Mouse (Mus musculus): ENCODE data around the gene Adora3. TPM values are rescaled to one million over a fixed set of nuclear protein-coding genes. Genes with fewer than 3 reads are reported as not detected.

Gene Adora3
- polyA plus RNA-seq, 1 experiment from 2014 or later, result 0.21 TPM

- no peak overlapping the region for H3K4me2 ChIP-seq
- no peak for ATAC-seq (ENCODE audit: borderline replicate concordance, extremely low read depth, low FRiP score, low TSS enrichment)
- H3K9me3 ChIP-seq, result no peaks in the 10 kb centered on the region
- no peak overlapping the region for H3K4me3 ChIP-seq
- no peak overlapping the region for H3K27ac ChIP-seq
- H3K36me3 ChIP-seq, result no peaks in the 10 kb centered on the region
- 83% methylated on average over 7 of the region's 7 CpGs for WGBS
- H3K27me3 ChIP-seq, result no peaks in the 10 kb centered on the region
- H3K9ac ChIP-seq, result no peak overlapping the region
- H3K4me1 ChIP-seq, result no peaks in the 10 kb centered on the region
Measured at GRCm38 (mm10) chr3:105927561-105928194, 57.0 kb downstream of the Adora3 start.

DNA sequence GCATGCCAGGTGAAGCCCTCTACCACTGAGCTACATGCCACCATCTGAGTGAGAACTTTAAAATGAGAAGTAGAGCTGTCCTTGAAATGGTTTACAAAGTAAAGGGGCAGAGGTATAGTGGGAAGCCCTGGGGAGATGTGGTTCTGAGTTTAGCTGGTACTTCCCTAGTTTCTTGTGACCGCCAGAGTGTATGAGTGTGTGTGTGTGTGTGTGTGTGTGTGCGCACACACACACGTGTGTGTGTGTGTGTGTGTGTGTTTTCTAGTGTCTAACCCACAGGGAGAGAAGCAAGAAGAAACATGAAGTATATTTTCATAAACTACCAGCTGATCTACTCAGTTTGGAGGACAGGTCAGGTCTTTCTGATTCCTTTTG is 57.5 kb downstream of the Adora3 start:
- H3K36me3 ChIP-seq, result no peaks in the 10 kb centered on the region
- H3K27me3 ChIP-seq, result no peaks in the 10 kb centered on the region
- H3K27ac ChIP-seq, result no peak overlapping the region
- no peak for ATAC-seq (ENCODE audit: borderline replicate concordance, extremely low read depth, low FRiP score, low TSS enrichment)
- 83% methylated on average over 3 of the region's 3 CpGs for WGBS
- no peaks in the 10 kb centered on the region for H3K4me1 ChIP-seq
- no peaks in the 10 kb centered on the region for H3K9me3 ChIP-seq
- no peak overlapping the region for H3K4me2 ChIP-seq
- no peak overlapping the region for H3K4me3 ChIP-seq
- H3K9ac ChIP-seq, result no peak overlapping the region

DNA sequence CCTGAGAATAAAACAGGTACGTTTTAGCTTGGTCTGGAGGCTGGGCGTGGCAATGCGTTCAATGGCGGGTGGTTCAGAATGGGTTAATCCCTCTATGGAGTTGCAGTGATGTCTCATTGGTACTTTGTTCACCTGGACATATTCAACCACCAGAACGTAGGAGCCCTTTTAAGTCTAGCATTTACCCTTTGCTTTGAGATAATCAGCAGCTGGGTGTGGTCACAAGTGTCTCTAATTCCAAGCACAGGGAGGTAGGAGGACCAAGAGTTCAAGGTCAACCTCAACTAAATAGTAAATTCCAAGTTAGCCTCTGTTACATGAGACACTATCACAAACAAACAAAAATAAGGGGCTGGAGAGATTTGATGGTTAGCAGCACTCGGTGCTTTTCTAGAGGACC is 58.1 kb downstream of the Adora3 start:
- H3K36me3 ChIP-seq, result no peaks in the 10 kb centered on the region
- H3K9ac ChIP-seq, result no peak overlapping the region
- H3K4me2 ChIP-seq, result no peak overlapping the region
- H3K27me3 ChIP-seq, result no peaks in the 10 kb centered on the region
- H3K9me3 ChIP-seq, result no peaks in the 10 kb centered on the region
- H3K4me1 ChIP-seq, result no peaks in the 10 kb centered on the region
- no peak overlapping the region for H3K27ac ChIP-seq
- ATAC-seq (ENCODE audit: borderline replicate concordance, extremely low read depth, low FRiP score, low TSS enrichment), result no peak
- no peak overlapping the region for H3K4me3 ChIP-seq
- WGBS, result 86% methylated on average over 6 of the region's 6 CpGs

DNA sequence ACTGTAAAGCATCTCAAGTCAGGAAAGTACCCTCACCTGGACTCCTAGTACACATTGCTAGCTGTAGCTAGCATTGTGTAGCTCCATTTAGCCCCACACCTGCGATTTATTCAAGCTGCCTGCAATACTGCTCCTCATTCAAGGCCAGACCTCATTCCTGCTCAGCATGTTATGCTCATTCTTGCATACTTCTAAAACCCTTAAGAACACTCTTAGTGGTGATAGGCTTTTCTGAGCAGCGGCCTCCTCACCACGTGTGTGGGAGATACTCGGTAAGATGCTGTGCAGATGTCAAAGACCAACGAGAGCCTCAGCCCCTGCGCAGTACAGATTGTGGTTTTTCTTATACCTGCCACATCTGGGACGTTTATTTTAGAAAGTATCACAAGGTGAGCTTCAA is 59.2 kb downstream of the Adora3 start:
- no peaks in the 10 kb centered on the region for H3K36me3 ChIP-seq
- H3K9ac ChIP-seq, result no peak overlapping the region
- H3K9me3 ChIP-seq, result no peaks in the 10 kb centered on the region
- no peak for ATAC-seq (ENCODE audit: borderline replicate concordance, extremely low read depth, low FRiP score, low TSS enrichment)
- H3K4me3 ChIP-seq, result no peak overlapping the region
- H3K4me1 ChIP-seq, result no peaks in the 10 kb centered on the region; the same call in 1 of the 2 replicates
- no peak overlapping the region for H3K27ac ChIP-seq
- no peak overlapping the region for H3K4me2 ChIP-seq
- WGBS, result 70% methylated on average over 7 of the region's 7 CpGs
- no peaks in the 10 kb centered on the region for H3K27me3 ChIP-seq

DNA sequence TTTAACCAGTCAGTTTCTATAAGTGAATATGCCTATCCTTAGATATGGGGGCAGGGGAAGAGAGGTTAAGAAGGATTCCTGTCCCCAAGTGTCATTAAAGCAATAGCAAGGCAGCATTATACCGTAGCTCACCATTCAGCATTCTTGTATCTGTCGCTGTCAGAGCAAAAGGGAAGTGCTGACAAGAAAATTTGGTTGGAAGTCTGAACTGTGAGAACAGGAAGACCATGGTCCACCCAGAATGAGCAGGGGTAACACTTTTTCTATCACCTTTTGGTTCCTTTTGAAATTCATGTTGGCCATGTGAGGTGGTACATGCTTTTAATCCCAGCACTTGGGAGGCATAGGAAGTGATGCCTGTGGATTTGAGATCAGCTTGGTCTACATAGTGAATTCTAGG is 60.4 kb downstream of the Adora3 start:
- Histone ChIP-seq H3K4me2 (no peak overlapping the region), H3K4me1 (no peaks in the 10 kb centered on the region; the same call in 1 of the 2 replicates), H3K9ac (no peak overlapping the region), H3K9me3 (no peaks in the 10 kb centered on the region), H3K27me3 (no peaks in the 10 kb centered on the region), H3K27ac (no peak overlapping the region), H3K36me3 (no peaks in the 10 kb centered on the region), H3K4me3 (no peak overlapping the region)
- no peak for ATAC-seq (ENCODE audit: borderline replicate concordance, extremely low read depth, low FRiP score, low TSS enrichment)
- WGBS, result 74% methylated on average over 2 of the region's 2 CpGs

DNA sequence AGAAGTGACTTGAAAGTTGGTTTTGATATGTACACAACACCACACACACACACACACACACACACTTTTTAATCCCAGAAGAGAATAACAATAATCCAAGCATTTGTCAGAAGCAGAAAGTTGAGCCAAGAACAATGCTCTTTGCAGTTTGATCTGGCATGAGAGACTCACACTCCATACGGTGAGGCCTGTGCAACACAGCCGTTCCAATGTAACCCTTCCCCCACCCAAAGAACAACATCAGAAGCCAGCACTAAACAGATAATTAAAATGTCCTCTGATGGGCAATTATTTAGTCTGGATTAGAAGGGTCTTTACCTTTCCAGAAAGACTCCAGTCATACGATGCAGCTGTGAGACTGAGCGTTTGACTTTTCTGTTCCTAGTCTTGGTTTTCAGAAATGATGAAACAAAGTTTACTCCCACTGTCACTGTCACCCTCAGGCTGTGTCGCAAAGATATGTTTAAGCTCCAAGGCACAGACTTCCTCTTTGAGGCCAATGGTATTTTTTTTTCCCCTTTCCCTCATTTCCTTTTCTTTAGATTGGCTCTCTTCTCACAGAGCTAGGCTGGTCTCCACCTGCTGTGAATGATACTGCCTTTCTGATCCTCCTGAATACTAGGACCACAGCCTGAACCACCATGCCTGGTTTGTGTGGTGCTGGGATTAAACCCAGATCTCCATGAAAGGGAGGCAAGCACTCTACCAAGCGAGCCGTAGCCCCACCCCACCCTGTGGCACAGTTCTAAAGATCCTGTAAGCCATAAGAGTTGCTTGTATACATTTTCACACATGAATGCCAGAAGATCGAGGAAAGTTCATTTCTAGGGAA is 61.8 kb downstream of the Adora3 start, which contains the start of gene I830077J02Rik:
TSS of gene I830077J02Rik (minus strand) at position 425 of the 832 bp plus-strand sequence.
- H3K27ac ChIP-seq, result no peak within 1 kb of the TSS
- no peaks in the 10 kb centered on the region for H3K36me3 ChIP-seq
- WGBS, result 63% methylated on average over 8 of the region's 8 CpGs
- ATAC-seq (ENCODE audit: borderline replicate concordance, extremely low read depth, low FRiP score, low TSS enrichment), result no peak
- H3K9me3 ChIP-seq, result no peaks in the 10 kb centered on the region
- no peak within 1 kb of the TSS for H3K4me3 ChIP-seq
- H3K27me3 ChIP-seq, result no peaks in the 10 kb centered on the region
- H3K4me1 ChIP-seq, result no peaks in the 10 kb centered on the region; the same call in 1 of the 2 replicates
- H3K4me2 ChIP-seq, result no peak within 1 kb of the TSS
- H3K9ac ChIP-seq, result no peak within 1 kb of the TSS

- Histone ChIP-seq H3K9me3 (no peaks in the 10 kb centered on the region), H3K4me2 (no peak overlapping the region), H3K4me3 (no peak overlapping the region), H3K36me3 (no peaks in the 10 kb centered on the region), H3K9ac (no peak overlapping the region), H3K27ac (no peak overlapping the region), H3K4me1 (no peaks in the 10 kb centered on the region; the same call in 1 of the 2 replicates), H3K27me3 (no peaks in the 10 kb centered on the region)
- 87% methylated on average over 6 of the region's 6 CpGs for WGBS
- ATAC-seq (ENCODE audit: borderline replicate concordance, extremely low read depth, low FRiP score, low TSS enrichment), result no peak
Measured at GRCm38 (mm10) chr3:105933926-105934325, 63.3 kb downstream of the Adora3 start.

DNA sequence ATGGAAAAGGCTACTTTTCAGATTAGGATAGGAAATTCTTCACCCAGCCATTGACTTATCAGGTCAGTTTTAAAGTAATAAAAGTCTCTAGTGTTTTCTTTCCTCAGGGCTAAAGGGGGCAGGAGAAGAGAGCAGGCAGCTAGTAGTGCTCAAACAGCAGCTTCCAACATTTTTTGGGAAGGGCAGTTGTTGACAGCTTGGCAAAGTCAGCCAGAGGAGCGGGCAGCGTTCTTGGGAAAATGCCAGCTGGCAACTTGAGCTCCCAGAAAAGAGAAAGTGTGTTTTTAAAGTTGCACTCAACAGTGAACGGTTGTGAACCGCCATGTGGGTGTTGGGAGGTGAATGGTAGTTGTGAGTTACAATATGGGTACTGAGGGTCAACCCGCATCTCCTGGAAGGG is 64.4 kb downstream of the Adora3 start:
- Histone ChIP-seq H3K9me3 (no peaks in the 10 kb centered on the region), H3K4me1 (no peaks in the 10 kb centered on the region; the same call in 1 of the 2 replicates), H3K9ac (no peak overlapping the region), H3K27me3 (no peaks in the 10 kb centered on the region), H3K4me2 (no peak overlapping the region), H3K36me3 (peaks cover 5% of the 10 kb centered on the region; the same call in 1 of the 2 replicates), H3K27ac (0 out of 2 replicates have a peak overlapping the region, but pooled peaks have one; percentile 7), H3K4me3 (no peak overlapping the region)
- ATAC-seq (ENCODE audit: borderline replicate concordance, extremely low read depth, low FRiP score, low TSS enrichment), result no peak; the same call in 1 of the 2 replicates
- WGBS, result 44% methylated on average over 5 of the region's 5 CpGs

DNA sequence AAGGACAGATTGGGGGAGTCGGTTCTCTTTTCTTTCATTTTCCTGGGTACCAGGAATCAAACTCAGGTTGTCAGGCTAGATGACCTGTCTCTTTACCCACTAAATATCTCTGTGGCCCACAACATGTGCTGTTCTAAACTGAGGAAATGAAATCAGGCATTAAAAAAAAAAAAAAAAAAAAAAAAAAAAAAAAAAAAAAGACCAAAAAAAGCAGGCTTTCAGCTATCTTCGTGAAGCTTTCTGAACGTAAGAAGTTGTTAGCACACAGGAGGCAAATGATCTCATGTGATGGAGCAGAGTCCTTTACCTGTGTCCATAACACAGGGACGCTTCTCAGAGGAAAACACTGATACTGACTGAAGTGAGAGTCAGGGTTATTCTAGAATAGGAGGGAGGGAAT is 65.5 kb downstream of the Adora3 start:
- Histone ChIP-seq H3K9ac (no peak overlapping the region), H3K27ac (no peak overlapping the region), H3K4me2 (no peak overlapping the region), H3K4me3 (no peak overlapping the region), H3K36me3 (peaks cover 11% of the 10 kb centered on the region), H3K9me3 (no peaks in the 10 kb centered on the region), H3K27me3 (no peaks in the 10 kb centered on the region), H3K4me1 (no peaks in the 10 kb centered on the region; the same call in 1 of the 2 replicates)
- no peak for ATAC-seq (ENCODE audit: borderline replicate concordance, extremely low read depth, low FRiP score, low TSS enrichment)
- WGBS, result 83% methylated on average over 4 of the region's 4 CpGs

DNA sequence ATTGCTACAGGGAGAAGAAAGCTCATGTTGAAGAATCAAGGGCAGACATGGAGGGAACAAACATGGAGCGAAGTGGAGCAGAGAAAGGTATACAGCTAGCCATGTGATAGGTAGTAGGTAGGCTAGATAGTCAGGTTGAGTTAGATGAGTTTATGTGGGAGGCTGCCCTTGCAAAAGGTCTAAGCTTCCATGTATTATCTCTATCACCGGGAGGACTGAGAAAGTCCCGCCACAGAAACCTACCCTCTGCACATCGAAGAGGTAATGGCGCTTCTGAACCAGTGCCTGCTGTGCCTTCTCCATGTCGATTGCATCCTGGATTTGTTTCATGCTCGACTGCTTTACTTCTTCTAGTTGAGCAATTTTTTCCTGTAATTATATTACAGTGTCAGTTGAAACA is 80.7 kb downstream of the Adora3 start:
- 96% methylated on average over 7 of the region's 7 CpGs for WGBS
- no peak overlapping the region for H3K4me2 ChIP-seq
- no peak overlapping the region for H3K27ac ChIP-seq
- H3K36me3 ChIP-seq, result peaks cover 67% of the 10 kb centered on the region
- no peak for ATAC-seq (ENCODE audit: borderline replicate concordance, extremely low read depth, low FRiP score, low TSS enrichment)
- no peak overlapping the region for H3K9ac ChIP-seq
- H3K4me3 ChIP-seq, result no peak overlapping the region
- H3K9me3 ChIP-seq, result no peaks in the 10 kb centered on the region
- 0 out of 2 replicates have a peak, but pooled peaks cover 2% of the 10 kb centered on the region for H3K4me1 ChIP-seq
- H3K27me3 ChIP-seq, result no peaks in the 10 kb centered on the region

- no peak for ATAC-seq (ENCODE audit: borderline replicate concordance, extremely low read depth, low FRiP score, low TSS enrichment)
- Histone ChIP-seq H3K36me3 (peaks cover 41% of the 10 kb centered on the region), H3K4me1 (peaks cover 24% of the 10 kb centered on the region), H3K27me3 (no peaks in the 10 kb centered on the region), H3K4me2 (peak overlapping the region; percentile 71; the same call in 1 of the 2 replicates), H3K9me3 (no peaks in the 10 kb centered on the region), H3K27ac (no peak overlapping the region), H3K4me3 (no peak overlapping the region), H3K9ac (peak overlapping the region; percentile 99; the same call in 1 of the 2 replicates)
- 94% methylated on average over 1 of the region's 1 CpGs for whole genome bisulfite sequencing
Measured at GRCm38 (mm10) chr3:105957235-105957634, 86.6 kb downstream of the Adora3 start.

GRCm38 (mm10) chr3:105958204-105958603 is 87.5 kb downstream of the Adora3 start:
- Histone ChIP-seq H3K4me2 (peak overlapping the region; percentile 71), H3K4me1 (peaks cover 24% of the 10 kb centered on the region), H3K9ac (peak overlapping the region; percentile 99), H3K4me3 (peak overlapping the region; percentile 82), H3K9me3 (no peaks in the 10 kb centered on the region), H3K27me3 (no peaks in the 10 kb centered on the region), H3K27ac (no peak overlapping the region), H3K36me3 (peaks cover 41% of the 10 kb centered on the region)
- no peak for ATAC-seq (ENCODE audit: borderline replicate concordance, extremely low read depth, low FRiP score, low TSS enrichment)
- WGBS, result 40% methylated on average over 5 of the region's 5 CpGs
